Mouse (Mus musculus) left cerebral cortex, adult 6 months (tissue): Measurements from ENCODE around the gene Foxd4. TPM values are rescaled to one million over a fixed set of nuclear protein-coding genes. Genes with fewer than 3 reads are reported as not detected.

Experiments used
- long read RNA-seq, 2 experiments: library from polyadenylated mRNA; unstranded; transcript quantifications; one replicate each; pipeline ENCODE4 v2.0.0; 2019 to 2020
- polyA plus RNA-seq: library from polyadenylated mRNA; unstranded; fragments of <200 nt; fragmentation: Nextera tagmentation; gene quantifications from 2 replicates; pipeline ENCODE4 v1.2.3, GENCODE M21; 2021

Foxd4 gene
- not detected in 2 replicates for polyA plus RNA-seq
- long read RNA-seq, experiment 1, result 0 reads
- long read RNA-seq, experiment 2, result 0 reads

GRCm38 (mm10) chr19:24900581-24901220, at the start of gene Foxd4:
Gene Foxd4 (minus strand): TSS chr19:24901197.

GRCm38 (mm10) chr19:24875129-24875870, 25.7 kb downstream of the Foxd4 start, which contains the start of gene Gm10053:
Gene Gm10053 (plus strand): TSS chr19:24875686.

GRCm38 (mm10) chr19:24861612-24862451, 39.2 kb downstream of the Foxd4 start, which contains the start of gene Pgm5:
Gene Pgm5 (minus strand): TSS chr19:24861855.

Other genes starting within 250 kb of the Foxd4 start
- gene Tmem252, start 227.2 kb downstream of the Foxd4 start, polyA plus RNA-seq, result 0.49 and 1.0 TPM in 2 replicates
- 0.15 and 0.21 TPM in 2 replicates for gene Pgm5, start 39.3 kb downstream of the Foxd4 start, polyA plus RNA-seq
- 188 and 218 TPM in 2 replicates for gene Gm10053, start 25.5 kb downstream of the Foxd4 start, polyA plus RNA-seq
- 11.8 and 15.2 TPM in 2 replicates for gene Cbwd1, start 60.4 kb upstream of the Foxd4 start, polyA plus RNA-seq
- gene Dock8, start 98.3 kb upstream of the Foxd4 start, polyA plus RNA-seq, result 0.42 and 0.80 TPM in 2 replicates